Mouse (Mus musculus) left cerebral cortex, adult 2 months (tissue): Measurements from ENCODE around the gene Synj1. TPM values are rescaled to one million over a fixed set of nuclear protein-coding genes. Genes with fewer than 3 reads are reported as not detected.

Experiments used
- DNase-seq, 2 experiments: peaks; one replicate each; pipeline ENCODE4 v3.0.0; 2021 to 2022; ENCODE audit warnings: low spot score in 2 of 2, mixed read lengths in 1 of 2; ENCODE audit errors: extremely low spot score in 1 of 2
- H3K27ac ChIP-seq: fragments of 200-600 bp; 2 replicates; pipeline ENCODE4 v1.8.1; 2022
- H3K4me3 ChIP-seq: fragments of 200-600 bp; 2 replicates; pipeline ENCODE4 v1.8.1; 2022
- CTCF ChIP-seq: fragments of 200-600 bp; IDR thresholded peaks from 2 replicates; pipeline ENCODE4 v1.8.1; 2022; ENCODE audit warnings: antibody characterized with exemption, mild to moderate bottlenecking, moderate library complexity
- intact Hi-C: fragments of 180-260 bp; cut with DNase I; formaldehyde crosslinking; loops from one replicate; pipeline ENCODE4 v1.15.1; 2025
- total RNA-seq, 2 experiments: library from RNA; stranded (reverse); gene quantifications; 2 replicates each; pipeline ENCODE4 v1.2.3; 2021

Synj1 gene
- total RNA-seq, 2 experiments from 2014 or later: 339 TPM

DNA sequence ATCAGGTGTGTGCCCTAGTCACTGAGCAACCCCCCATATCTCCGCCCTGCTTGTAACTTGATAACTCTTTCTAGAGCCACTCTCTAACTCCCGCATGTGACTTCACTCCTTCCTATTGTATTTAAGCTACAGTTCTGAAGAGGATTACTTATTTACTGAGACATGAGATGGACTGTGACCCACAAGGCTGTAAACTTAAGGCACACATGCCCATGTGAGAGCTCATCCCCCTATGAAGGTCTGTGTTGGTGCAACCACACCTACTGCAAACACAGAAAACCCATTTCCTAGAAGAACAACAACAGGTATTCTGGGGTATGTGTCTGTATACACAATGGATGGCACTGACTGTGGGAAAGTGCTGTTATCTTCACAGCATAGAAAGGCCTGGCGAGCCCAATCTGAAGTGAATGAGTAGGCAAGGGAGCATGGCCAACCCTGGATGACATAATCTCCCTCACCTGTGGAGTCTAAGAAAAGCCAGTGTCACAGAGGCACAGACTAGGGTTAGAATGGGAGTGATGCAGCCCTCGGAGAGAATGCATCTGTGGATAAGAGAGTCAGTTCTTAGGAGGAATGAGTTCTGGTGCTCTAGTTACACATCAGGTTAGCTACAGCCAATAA, 6.1 kb downstream of the Synj1 start:
- Histone ChIP-seq H3K4me3 (no peak overlapping the region), H3K27ac (no peak overlapping the region)
- DNase-seq: no peak
- intact Hi-C loops: no loop called here
- no peak for TF ChIP-seq CTCF

GRCm38 (mm10) chr16:91001098-91001497, 10.0 kb downstream of the Synj1 start:
- DNase-seq: no peak
- TF ChIP-seq CTCF: no peak
- intact Hi-C loops: no loop called here
- Histone ChIP-seq H3K4me3 (no peak overlapping the region), H3K27ac (no peak overlapping the region)

- DNase-seq: no peak
- Histone ChIP-seq H3K27ac (peak overlapping the region; percentile 20; the same call in 1 of the 2 replicates), H3K4me3 (no peak overlapping the region)
- intact Hi-C loops: no loop called here
- TF ChIP-seq CTCF: no peak
Measured at GRCm38 (mm10) chr16:90999827-91000226, 11.3 kb downstream of the Synj1 start.

GRCm38 (mm10) chr16:90997822-90998221, 13.3 kb downstream of the Synj1 start:
- intact Hi-C loops: no loop called here
- DNase-seq: no peak
- H3K27ac ChIP-seq: peak overlapping the region; percentile 38; the same call in 1 of the 2 replicates
- H3K4me3 ChIP-seq: no peak overlapping the region
- TF ChIP-seq CTCF: no peak

DNA sequence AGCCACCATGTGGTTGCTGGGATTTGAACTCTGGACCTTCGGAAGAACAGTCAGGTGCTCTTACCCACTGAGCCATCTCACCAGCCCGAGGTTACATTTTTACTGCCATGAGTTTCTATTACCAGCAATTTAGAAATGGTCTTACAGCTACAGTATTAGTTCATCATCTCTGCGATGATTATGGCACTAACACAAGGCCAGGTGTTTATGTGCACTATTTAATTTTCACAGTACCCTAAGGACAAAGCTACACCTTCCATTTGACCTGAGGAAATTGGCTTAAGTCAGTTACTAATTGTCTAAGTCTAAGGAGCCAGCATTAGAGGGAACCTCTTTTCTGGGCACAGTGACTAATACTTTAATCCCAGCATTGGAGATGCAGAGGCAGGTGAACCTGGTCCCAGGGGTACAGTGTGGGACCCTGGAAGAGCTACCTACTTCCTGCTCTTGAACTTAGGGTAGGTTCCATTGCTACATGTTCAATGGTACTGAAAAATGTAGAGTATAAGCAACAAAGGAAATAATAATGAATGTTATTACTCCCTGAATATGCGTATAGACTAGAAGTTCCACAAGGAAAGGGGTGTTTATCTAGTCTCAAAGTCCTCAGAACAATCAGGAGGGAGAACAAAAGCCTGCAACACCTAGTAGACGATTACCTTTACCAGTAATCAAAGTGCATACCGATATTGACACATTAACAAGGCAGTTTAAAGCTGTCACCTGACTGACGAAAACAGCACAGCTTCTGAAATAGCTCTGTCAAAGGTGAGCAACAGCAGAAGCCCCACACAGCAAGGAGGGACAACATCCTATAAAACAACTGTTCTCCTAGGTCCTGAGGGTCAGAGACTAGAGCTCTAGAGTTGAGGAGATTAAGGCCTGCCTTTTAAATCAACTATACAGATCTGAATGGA, 14.5 kb downstream of the Synj1 start:
- intact Hi-C loops: no loop called here
- no peak for TF ChIP-seq CTCF
- H3K4me3 ChIP-seq: no peak overlapping the region
- no peak overlapping the region for H3K27ac ChIP-seq
- DNase-seq: no peak

GRCm38 (mm10) chr16:90995498-90995897, 15.6 kb downstream of the Synj1 start:
- no peak for DNase-seq
- intact Hi-C loops: no loop called here
- no peak for TF ChIP-seq CTCF
- no peak overlapping the region for H3K27ac ChIP-seq
- no peak overlapping the region for H3K4me3 ChIP-seq

DNA sequence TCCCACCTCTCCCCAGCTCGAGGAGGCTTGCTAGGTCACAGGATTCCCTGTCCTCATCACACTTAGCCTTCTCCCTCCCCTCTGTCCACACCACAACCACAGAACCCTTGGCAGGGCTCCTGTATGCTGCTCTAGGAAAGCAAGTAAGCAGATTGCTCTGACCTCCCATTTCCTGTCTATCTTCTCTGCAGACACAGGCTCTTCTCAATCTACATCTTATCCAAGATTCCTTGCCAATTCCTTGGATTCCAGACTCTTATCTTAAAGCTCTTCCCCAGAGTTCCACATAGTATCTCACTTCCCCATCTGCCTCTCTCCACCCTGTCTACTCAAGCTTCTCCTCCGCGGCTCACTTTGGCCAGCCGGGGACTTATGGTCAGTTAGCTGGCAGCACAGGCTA, 16.1 kb downstream of the Synj1 start:
- no peak overlapping the region for H3K4me3 ChIP-seq
- TF ChIP-seq CTCF: no peak
- no peak overlapping the region; the same call in 1 of the 2 replicates for H3K27ac ChIP-seq
- intact Hi-C loops: no loop called here
- no peak for DNase-seq

DNA sequence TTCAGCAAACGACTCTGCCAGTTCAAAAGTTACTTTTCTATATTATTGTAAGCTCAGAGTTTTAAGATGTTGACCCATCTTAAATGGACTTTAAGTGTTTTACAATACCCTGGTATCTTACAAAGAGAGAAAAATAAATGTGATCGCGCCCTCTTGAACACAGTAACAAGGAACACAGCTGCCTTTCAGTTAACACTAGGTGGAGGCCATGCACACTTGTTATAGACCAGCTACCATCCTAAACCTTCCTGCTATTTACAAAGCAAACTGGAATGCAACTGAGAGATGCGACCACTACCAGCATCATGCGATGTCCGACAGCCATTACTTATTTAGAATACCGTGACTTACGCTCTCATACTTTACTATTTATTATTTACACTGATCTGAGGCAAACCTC, 21.9 kb downstream of the Synj1 start:
- intact Hi-C loops: no loop called here
- no peak overlapping the region for H3K4me3 ChIP-seq
- H3K27ac ChIP-seq: no peak overlapping the region
- no peak for DNase-seq
- no peak for TF ChIP-seq CTCF

DNA sequence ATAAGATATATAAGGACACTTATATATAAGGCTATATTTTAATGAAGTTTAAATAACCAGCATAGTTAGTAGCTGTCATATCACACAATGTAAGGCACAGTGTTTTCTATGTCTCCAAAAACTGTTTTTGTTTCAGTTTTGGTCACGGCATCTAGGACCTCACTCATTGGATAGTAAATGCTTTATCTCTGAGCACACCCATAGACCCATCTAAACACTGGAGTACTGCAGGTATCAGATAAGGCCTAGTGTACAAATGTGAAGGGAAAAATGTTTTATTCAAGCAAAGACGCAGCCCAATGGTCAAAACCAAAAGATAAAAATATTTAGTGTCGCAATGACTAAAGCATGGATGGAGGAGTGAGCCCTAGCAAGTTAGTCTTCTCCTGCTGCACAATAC, 22.4 kb downstream of the Synj1 start:
- H3K4me3 ChIP-seq: no peak overlapping the region
- no peak for DNase-seq
- intact Hi-C loops: no loop called here
- TF ChIP-seq CTCF: no peak
- no peak overlapping the region for H3K27ac ChIP-seq

GRCm38 (mm10) chr16:90988039-90988438, 23.1 kb downstream of the Synj1 start:
- Histone ChIP-seq H3K4me3 (no peak overlapping the region), H3K27ac (no peak overlapping the region)
- no peak for TF ChIP-seq CTCF
- DNase-seq: no peak
- intact Hi-C loops: no loop called here

GRCm38 (mm10) chr16:90971004-90971403, 40.1 kb downstream of the Synj1 start:
- intact Hi-C loops: no loop called here
- no peak for DNase-seq
- Histone ChIP-seq H3K4me3 (no peak overlapping the region), H3K27ac (peak overlapping the region; percentile 28; the same call in 1 of the 2 replicates)
- no peak for TF ChIP-seq CTCF

- H3K4me3 ChIP-seq: no peak overlapping the region
- H3K27ac ChIP-seq: no peak overlapping the region
- intact Hi-C loops: no loop called here
- TF ChIP-seq CTCF: no peak
- DNase-seq: no peak
Measured at GRCm38 (mm10) chr16:90966241-90966640, 44.9 kb downstream of the Synj1 start.
